Mouse (Mus musculus): Measurements from ENCODE around the gene Hdac4. TPM values are rescaled to one million over a fixed set of nuclear protein-coding genes. Genes with fewer than 3 reads are reported as not detected.

Hdac4 gene
- polyA plus RNA-seq, 1 experiment: 18.1 TPM

- H3K4me3 ChIP-seq (replicated peaks; ENCODE audit: control insufficient read depth, low read depth, low read length): no peak overlapping the region
- no peak overlapping the region for H3K27ac ChIP-seq (ENCODE audit: control insufficient read depth, insufficient read depth, low read depth, low read length, poor library complexity)
- 84% methylated on average over 6 of the region's 6 CpGs for WGBS
- H3K4me1 ChIP-seq (ENCODE audit: control insufficient read depth, insufficient read depth, low read length): peaks cover 5% of the 10 kb centered on the region; the same call in 1 of the 2 replicates
- no peak for TF ChIP-seq POLR2A (IDR thresholded peaks at IDR 0.05; ENCODE audit: borderline replicate concordance, control insufficient read depth, low read depth, low read length)
- no peak for TF ChIP-seq CTCF (IDR thresholded peaks at IDR 0.05; ENCODE audit: control insufficient read depth, insufficient read depth, low read length)
Observed at GRCm38 (mm10) chr1:92030541-92030940, 165.0 kb downstream of the Hdac4 start.

GRCm38 (mm10) chr1:92028158-92028557, 167.3 kb downstream of the Hdac4 start:
- WGBS: 85% methylated on average over 2 of the region's 2 CpGs
- H3K4me1 ChIP-seq (ENCODE audit: control insufficient read depth, insufficient read depth, low read length): no peaks in the 10 kb centered on the region
- no peak overlapping the region for H3K4me3 ChIP-seq (replicated peaks; ENCODE audit: control insufficient read depth, low read depth, low read length)
- H3K27ac ChIP-seq (ENCODE audit: control insufficient read depth, insufficient read depth, low read depth, low read length, poor library complexity): no peak overlapping the region
- no peak for TF ChIP-seq POLR2A (IDR thresholded peaks at IDR 0.05; ENCODE audit: borderline replicate concordance, control insufficient read depth, low read depth, low read length)
- no peak for TF ChIP-seq CTCF (IDR thresholded peaks at IDR 0.05; ENCODE audit: control insufficient read depth, insufficient read depth, low read length)

GRCm38 (mm10) chr1:92026351-92026750, 169.1 kb downstream of the Hdac4 start:
- Histone ChIP-seq H3K4me3 (replicated peaks; ENCODE audit: control insufficient read depth, low read depth, low read length) (no peak overlapping the region), H3K4me1 (ENCODE audit: control insufficient read depth, insufficient read depth, low read length) (no peaks in the 10 kb centered on the region), H3K27ac (ENCODE audit: control insufficient read depth, insufficient read depth, low read depth, low read length, poor library complexity) (no peak overlapping the region)
- 77% methylated on average over 3 of the region's 3 CpGs for WGBS
- TF ChIP-seq POLR2A (IDR thresholded peaks at IDR 0.05; ENCODE audit: borderline replicate concordance, control insufficient read depth, low read depth, low read length) (no peak), CTCF (IDR thresholded peaks at IDR 0.05; ENCODE audit: control insufficient read depth, insufficient read depth, low read length) (no peak)

- no peak overlapping the region for H3K4me3 ChIP-seq (replicated peaks; ENCODE audit: control insufficient read depth, low read depth, low read length)
- no peak overlapping the region for H3K27ac ChIP-seq (ENCODE audit: control insufficient read depth, insufficient read depth, low read depth, low read length, poor library complexity)
- 79% methylated on average over 3 of the region's 3 CpGs for WGBS
- no peaks in the 10 kb centered on the region for H3K4me1 ChIP-seq (ENCODE audit: control insufficient read depth, insufficient read depth, low read length)
- TF ChIP-seq POLR2A (IDR thresholded peaks at IDR 0.05; ENCODE audit: borderline replicate concordance, control insufficient read depth, low read depth, low read length) (no peak), CTCF (IDR thresholded peaks at IDR 0.05; ENCODE audit: control insufficient read depth, insufficient read depth, low read length) (no peak)
Observed at GRCm38 (mm10) chr1:92023906-92024305, 171.6 kb downstream of the Hdac4 start.

- H3K27ac ChIP-seq (ENCODE audit: control insufficient read depth, insufficient read depth, low read depth, low read length, poor library complexity): no peak overlapping the region
- WGBS: 87% methylated on average over 4 of the region's 4 CpGs
- no peaks in the 10 kb centered on the region for H3K4me1 ChIP-seq (ENCODE audit: control insufficient read depth, insufficient read depth, low read length)
- no peak overlapping the region for H3K4me3 ChIP-seq (replicated peaks; ENCODE audit: control insufficient read depth, low read depth, low read length)
- TF ChIP-seq POLR2A (IDR thresholded peaks at IDR 0.05; ENCODE audit: borderline replicate concordance, control insufficient read depth, low read depth, low read length) (no peak), CTCF (IDR thresholded peaks at IDR 0.05; ENCODE audit: control insufficient read depth, insufficient read depth, low read length) (no peak)
Observed at GRCm38 (mm10) chr1:92022009-92022408, 173.5 kb downstream of the Hdac4 start.

GRCm38 (mm10) chr1:92015938-92016672, 179.4 kb downstream of the Hdac4 start:
- Histone ChIP-seq H3K27ac (ENCODE audit: control insufficient read depth, insufficient read depth, low read depth, low read length, poor library complexity) (no peak overlapping the region), H3K4me3 (replicated peaks; ENCODE audit: control insufficient read depth, low read depth, low read length) (no peak overlapping the region), H3K4me1 (ENCODE audit: control insufficient read depth, insufficient read depth, low read length) (no peaks in the 10 kb centered on the region; the same call in 1 of the 2 replicates)
- peak; percentile 16; the same call in 1 of the 2 replicates for TF ChIP-seq CTCF (IDR thresholded peaks at IDR 0.05; ENCODE audit: control insufficient read depth, insufficient read depth, low read length)
- no peak for TF ChIP-seq POLR2A (IDR thresholded peaks at IDR 0.05; ENCODE audit: borderline replicate concordance, control insufficient read depth, low read depth, low read length)
- WGBS: 65% methylated on average over 4 of the region's 4 CpGs

- Histone ChIP-seq H3K4me1 (ENCODE audit: control insufficient read depth, insufficient read depth, low read length) (no peaks in the 10 kb centered on the region; the same call in 1 of the 2 replicates), H3K4me3 (replicated peaks; ENCODE audit: control insufficient read depth, low read depth, low read length) (no peak overlapping the region), H3K27ac (ENCODE audit: control insufficient read depth, insufficient read depth, low read depth, low read length, poor library complexity) (no peak overlapping the region)
- TF ChIP-seq CTCF (IDR thresholded peaks at IDR 0.05; ENCODE audit: control insufficient read depth, insufficient read depth, low read length) (no peak), POLR2A (IDR thresholded peaks at IDR 0.05; ENCODE audit: borderline replicate concordance, control insufficient read depth, low read depth, low read length) (no peak)
Observed at GRCm38 (mm10) chr1:92015252-92015651, 180.2 kb downstream of the Hdac4 start.

GRCm38 (mm10) chr1:92014496-92014895, 181.0 kb downstream of the Hdac4 start:
- Histone ChIP-seq H3K4me1 (ENCODE audit: control insufficient read depth, insufficient read depth, low read length) (no peaks in the 10 kb centered on the region; the same call in 1 of the 2 replicates), H3K4me3 (replicated peaks; ENCODE audit: control insufficient read depth, low read depth, low read length) (no peak overlapping the region), H3K27ac (ENCODE audit: control insufficient read depth, insufficient read depth, low read depth, low read length, poor library complexity) (no peak overlapping the region)
- no peak for TF ChIP-seq CTCF (IDR thresholded peaks at IDR 0.05; ENCODE audit: control insufficient read depth, insufficient read depth, low read length)
- TF ChIP-seq POLR2A (IDR thresholded peaks at IDR 0.05; ENCODE audit: borderline replicate concordance, control insufficient read depth, low read depth, low read length): no peak

All from bone marrow, adult 2 months (tissue).